Mouse (Mus musculus) heart, embryonic 10.5 days (tissue): ENCODE results near the gene Adam21. TPM values are rescaled to one million over a fixed set of nuclear protein-coding genes. Genes with fewer than 3 reads are reported as not detected.

Source experiments
- DNase-seq: peaks from one replicate; pipeline ENCODE4 v3.0.0-alpha.2; 2017; ENCODE audit warnings: low spot score
- H3K27ac ChIP-seq: fragments of 300-500 bp; sonication (generic); 2 replicates; pipeline ENCODE4 v1.5.1; 2016; ENCODE audit warnings: mild to moderate bottlenecking
- H3K27me3 ChIP-seq: fragments of 300-500 bp; sonication (generic); 2 replicates; pipeline ENCODE4 v1.6.1; 2016; ENCODE audit warnings: mild to moderate bottlenecking; ENCODE audit not compliant: poor library complexity, insufficient read depth, severe bottlenecking
- H3K36me3 ChIP-seq: fragments of 300-500 bp; sonication (generic); 2 replicates; pipeline ENCODE4 v1.6.1; 2016; ENCODE audit warnings: mild to moderate bottlenecking, moderate library complexity
- H3K4me1 ChIP-seq: fragments of 300-500 bp; sonication (generic); 2 replicates; pipeline ENCODE4 v1.6.1; 2016; ENCODE audit warnings: mild to moderate bottlenecking
- H3K4me3 ChIP-seq: fragments of 300-500 bp; sonication (generic); 2 replicates; pipeline ENCODE4 v1.5.1; 2016; ENCODE audit warnings: mild to moderate bottlenecking, moderate library complexity
- H3K9me3 ChIP-seq: fragments of 300-500 bp; sonication (generic); 2 replicates; pipeline ENCODE4 v1.6.1; 2016; ENCODE audit warnings: mild to moderate bottlenecking, moderate library complexity
- WGBS: fragments of 180-500 bp; shearing (Covaris S2); methylation state at CpG from one replicate; pipeline ENCODE4 v1.1.7; 2016; 5-methylcytosine and 5-hydroxymethylcytosine counted together
- polyA plus RNA-seq: library from polyadenylated mRNA; unstranded; fragments of >200 nt; fragmentation: Nextera tagmentation; extraction: Ambion mirVana; gene quantifications from 2 replicates; pipeline ENCODE4 v1.2.1, GENCODE M21; 2016

Gene Adam21
- polyA plus RNA-seq = 0.36 and 0.37 TPM in 2 replicates

DNA sequence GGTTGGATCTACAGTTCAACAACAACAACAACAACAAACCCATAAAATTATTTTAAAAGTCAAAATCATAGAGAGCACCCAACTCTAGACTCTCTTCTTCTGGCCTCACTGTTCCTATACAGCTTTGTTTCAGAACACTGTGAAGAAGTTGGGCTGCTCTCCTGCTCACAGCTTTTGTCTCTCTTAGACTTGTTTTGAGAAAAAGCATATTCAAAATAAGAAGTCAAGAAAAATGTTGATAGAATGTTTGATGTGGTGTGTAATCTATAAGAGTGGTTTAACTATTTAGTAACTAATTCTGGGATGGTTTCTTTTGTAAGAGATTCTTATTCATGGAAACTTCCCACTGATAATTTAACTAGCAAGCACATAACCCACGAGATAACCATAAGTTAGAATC, at the start of gene Adam21:
Adam21 (minus strand) TSS at position 101 of the 400 bp plus-strand sequence.
- no peaks in the 10 kb centered on the region for H3K9me3 ChIP-seq
- 88% methylated on average over 1 of the region's 1 CpGs for whole genome bisulfite sequencing
- no peaks in the 10 kb centered on the region for H3K4me1 ChIP-seq
- peaks cover 24% of the 10 kb centered on the region for H3K36me3 ChIP-seq
- H3K27ac ChIP-seq = no peak within 1 kb of the TSS
- no peak within 1 kb of the TSS for H3K4me3 ChIP-seq
- no peak for DNase-seq
- H3K27me3 ChIP-seq = no peaks in the 10 kb centered on the region

GRCm38 (mm10) chr12:81616980-81617379, 48.7 kb upstream of the Adam21 start:
- H3K27ac ChIP-seq = no peak overlapping the region

DNA sequence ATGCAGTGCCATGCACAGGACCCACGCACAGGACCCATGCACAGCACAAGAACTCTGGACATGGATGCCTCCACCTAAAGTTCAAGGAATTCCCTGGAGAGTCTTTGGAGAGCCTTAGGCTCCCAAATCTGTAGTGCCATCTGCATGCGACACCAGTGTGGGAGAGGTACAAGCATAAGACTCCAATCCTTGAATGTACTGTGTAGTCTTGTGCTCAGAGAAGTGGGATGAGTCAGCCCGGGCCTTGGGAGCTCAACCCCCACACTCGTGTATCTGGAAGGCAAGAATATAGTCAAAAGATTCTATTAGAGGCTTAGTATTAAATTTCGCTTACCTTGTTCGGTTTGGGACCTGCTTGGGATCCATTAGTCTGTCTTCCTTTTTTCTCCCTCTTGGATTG, 47.5 kb upstream of the Adam21 start:
- Histone ChIP-seq H3K4me3 (no peak overlapping the region), H3K27me3 (no peaks in the 10 kb centered on the region), H3K9me3 (no peaks in the 10 kb centered on the region), H3K36me3 (no peaks in the 10 kb centered on the region), H3K27ac (no peak overlapping the region), H3K4me1 (no peaks in the 10 kb centered on the region)
- no peak for DNase-seq
- WGBS = 73% methylated on average over 6 of the region's 6 CpGs

More at GRCm38 (mm10) chr12:81616980-81617379, 48.7 kb upstream of the Adam21 start:
- Histone ChIP-seq H3K27me3 (no peaks in the 10 kb centered on the region), H3K4me1 (no peaks in the 10 kb centered on the region), H3K36me3 (no peaks in the 10 kb centered on the region), H3K9me3 (no peaks in the 10 kb centered on the region), H3K4me3 (no peak overlapping the region)
- 64% methylated on average over 7 of the region's 7 CpGs for WGBS
- DNase-seq = no peak

- DNase-seq = no peak
- H3K27me3 ChIP-seq = no peaks in the 10 kb centered on the region
- no peaks in the 10 kb centered on the region for H3K36me3 ChIP-seq
- H3K4me1 ChIP-seq = no peaks in the 10 kb centered on the region
- no peak overlapping the region for H3K4me3 ChIP-seq
- H3K9me3 ChIP-seq = no peaks in the 10 kb centered on the region
- H3K27ac ChIP-seq = no peak overlapping the region
Observed at GRCm38 (mm10) chr12:81609445-81609844, 41.2 kb upstream of the Adam21 start.

DNA sequence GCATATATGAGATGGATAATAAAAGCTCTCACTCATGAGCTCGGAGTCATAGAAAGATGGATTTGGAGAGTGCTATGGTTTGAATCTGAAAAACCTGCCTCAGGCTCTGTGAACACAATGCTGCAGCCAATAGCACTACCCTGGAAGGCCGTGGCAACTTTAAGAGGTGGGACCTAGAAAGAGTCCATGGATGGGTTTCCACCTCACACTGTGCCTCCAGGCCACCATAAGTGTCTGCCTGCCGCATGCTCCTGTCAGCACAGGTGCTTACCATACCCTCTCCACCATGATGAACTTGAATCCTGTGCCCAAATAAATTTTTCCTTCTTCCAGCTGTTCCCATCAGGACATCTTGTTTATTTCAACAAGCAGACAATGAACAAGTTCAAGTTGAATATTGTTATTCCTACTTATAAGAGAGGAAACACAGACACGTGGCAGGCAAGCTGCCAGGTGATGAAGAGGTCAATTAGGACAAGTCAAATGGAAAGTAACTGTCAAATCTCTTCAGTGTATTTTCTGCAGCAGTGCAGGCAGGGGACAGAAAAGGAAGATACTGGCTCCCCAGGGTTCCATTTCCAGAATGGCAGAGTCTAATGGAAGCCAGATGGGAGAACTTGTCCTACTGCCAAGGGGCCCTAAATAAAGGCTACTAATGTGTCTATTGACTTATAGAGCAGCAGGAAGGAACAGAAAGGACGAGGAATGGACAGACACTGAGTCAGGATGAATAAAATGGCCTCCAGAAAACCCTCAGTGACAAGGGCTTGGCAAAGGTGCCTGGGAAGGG, 36.9 kb upstream of the Adam21 start:
- Histone ChIP-seq H3K4me1 (no peaks in the 10 kb centered on the region), H3K27ac (no peak overlapping the region), H3K27me3 (no peaks in the 10 kb centered on the region), H3K9me3 (no peaks in the 10 kb centered on the region), H3K36me3 (no peaks in the 10 kb centered on the region), H3K4me3 (no peak overlapping the region)
- 51% methylated on average over 5 of the region's 5 CpGs for WGBS
- no peak for DNase-seq

GRCm38 (mm10) chr12:81596547-81597262, 28.4 kb upstream of the Adam21 start:
- H3K4me3 ChIP-seq = no peak overlapping the region
- 64% methylated on average over 8 of the region's 8 CpGs for WGBS
- no peaks in the 10 kb centered on the region for H3K9me3 ChIP-seq
- no peak for DNase-seq
- peak overlapping the region; percentile 42; the same call in 1 of the 2 replicates for H3K27ac ChIP-seq
- peaks cover 5% of the 10 kb centered on the region; the same call in 1 of the 2 replicates for H3K4me1 ChIP-seq
- no peaks in the 10 kb centered on the region for H3K36me3 ChIP-seq
- no peaks in the 10 kb centered on the region for H3K27me3 ChIP-seq

- peaks cover 5% of the 10 kb centered on the region; the same call in 1 of the 2 replicates for H3K4me1 ChIP-seq
- 2% methylated on average over 36 of the region's 36 CpGs for WGBS
Observed at GRCm38 (mm10) chr12:81594902-81595671, 26.8 kb upstream of the Adam21 start, which contains the start of gene Med6. Med6 (minus strand) TSS chr12:81595008.

GRCm38 (mm10) chr12:81567931-81568330, 343 bp downstream of the Adam21 start:
- H3K4me3 ChIP-seq = no peak overlapping the region
- no peaks in the 10 kb centered on the region for H3K27me3 ChIP-seq
- no peak for DNase-seq
- no peak overlapping the region for H3K27ac ChIP-seq
- 82% methylated on average over 5 of the region's 5 CpGs for WGBS
- H3K36me3 ChIP-seq = peaks cover 20% of the 10 kb centered on the region
- no peaks in the 10 kb centered on the region for H3K4me1 ChIP-seq
- no peaks in the 10 kb centered on the region for H3K9me3 ChIP-seq

More at GRCm38 (mm10) chr12:81594902-81595671, 26.8 kb upstream of the Adam21 start, which contains the start of gene Med6:
- no peaks in the 10 kb centered on the region for H3K27me3 ChIP-seq
- no peaks in the 10 kb centered on the region for H3K9me3 ChIP-seq
- peak within 1 kb of the TSS; percentile 85 for H3K27ac ChIP-seq
- H3K4me3 ChIP-seq = peak within 1 kb of the TSS; percentile 81
- H3K36me3 ChIP-seq = peaks cover 10% of the 10 kb centered on the region; the same call in 1 of the 2 replicates
- DNase-seq = peak; percentile 99

- Histone ChIP-seq H3K27me3 (no peaks in the 10 kb centered on the region), H3K4me3 (no peak overlapping the region), H3K27ac (no peak overlapping the region), H3K9me3 (no peaks in the 10 kb centered on the region), H3K36me3 (no peaks in the 10 kb centered on the region), H3K4me1 (no peaks in the 10 kb centered on the region)
- no peak for DNase-seq
- 91% methylated on average over 3 of the region's 3 CpGs for WGBS
Observed at GRCm38 (mm10) chr12:81564173-81564572, 4.1 kb downstream of the Adam21 start.

DNA sequence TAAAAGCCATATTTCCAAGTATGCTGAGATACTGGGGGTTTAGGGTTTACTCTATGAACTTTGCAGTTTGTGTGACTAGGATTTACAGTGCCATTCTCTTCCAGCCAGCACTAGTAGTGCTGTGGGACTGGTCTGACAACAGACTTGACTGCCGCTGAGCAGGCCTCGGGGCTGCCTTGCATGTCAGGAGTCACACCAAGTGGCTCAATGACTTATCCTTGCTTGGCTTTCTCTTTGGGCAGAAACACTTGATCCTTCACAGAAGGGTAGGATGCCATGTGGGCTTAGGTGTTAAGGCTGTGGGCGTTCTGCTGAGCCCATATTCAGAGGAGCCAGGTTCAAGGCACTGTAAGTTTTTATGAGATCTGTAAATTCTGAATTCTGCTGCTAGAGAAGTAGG, 19.0 kb downstream of the Adam21 start:
- Histone ChIP-seq H3K9me3 (no peaks in the 10 kb centered on the region), H3K27me3 (no peaks in the 10 kb centered on the region), H3K4me1 (no peaks in the 10 kb centered on the region), H3K36me3 (no peaks in the 10 kb centered on the region), H3K4me3 (no peak overlapping the region), H3K27ac (no peak overlapping the region)
- no peak for DNase-seq
- WGBS = 86% methylated on average over 3 of the region's 3 CpGs

DNA sequence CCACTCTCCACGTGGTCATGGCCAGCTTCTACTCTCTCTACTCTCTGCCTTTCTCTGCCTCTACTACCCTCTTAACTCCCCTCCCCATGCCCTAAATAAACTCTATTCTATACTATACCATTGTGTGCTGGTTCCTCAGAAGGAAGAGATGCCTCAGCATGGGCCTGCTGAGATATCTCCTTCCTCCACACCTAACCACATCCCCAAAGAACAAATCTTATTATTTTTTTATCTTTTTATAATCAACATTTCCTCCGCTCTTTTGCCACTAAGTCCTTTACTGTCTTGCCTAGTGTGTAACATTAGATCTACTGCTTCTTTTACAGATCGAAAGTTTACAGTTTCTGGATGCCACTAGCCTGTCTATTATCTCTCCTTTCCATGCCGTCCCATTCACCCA, 21.1 kb downstream of the Adam21 start:
- H3K4me1 ChIP-seq = no peaks in the 10 kb centered on the region

GRCm38 (mm10) chr12:81533029-81533419, 35.2 kb downstream of the Adam21 start:
- no peaks in the 10 kb centered on the region for H3K9me3 ChIP-seq
- peaks cover 8% of the 10 kb centered on the region; the same call in 1 of the 2 replicates for H3K4me1 ChIP-seq
- 34% methylated on average over 4 of the region's 4 CpGs for WGBS
- peak overlapping the region; percentile 83 for H3K4me3 ChIP-seq
- H3K27ac ChIP-seq = peak overlapping the region; percentile 91
- DNase-seq = no peak
- no peaks in the 10 kb centered on the region for H3K36me3 ChIP-seq
- H3K27me3 ChIP-seq = no peaks in the 10 kb centered on the region

More for the DNA sequence above, 21.1 kb downstream of the Adam21 start:
- DNase-seq = no peak
- H3K27me3 ChIP-seq = no peaks in the 10 kb centered on the region
- no peak overlapping the region for H3K27ac ChIP-seq
- no peaks in the 10 kb centered on the region for H3K9me3 ChIP-seq
- WGBS = 65% methylated on average over 4 of the region's 4 CpGs
- no peaks in the 10 kb centered on the region for H3K36me3 ChIP-seq
- no peak overlapping the region for H3K4me3 ChIP-seq
